Mouse (Mus musculus) brain, embryonic 18.5 days (tissue): ENCODE measurements at regions not wholly inside any gene's neighbourhood (a gene's known extent, or its start where the extent isn't known, plus 50 kb on each side); places are given as distances from the start of the nearest gene placed in this dataset.

Experiments used
- DNase-seq: peaks from one replicate; pipeline ENCODE4 v3.0.0-alpha.2; 2012; ENCODE audit warnings: low read depth, low spot score

GRCm38 (mm10) chr10:111111020-111111419 lies 53.5 kb upstream of the Osbpl8 start:
- DNase-seq, result no peak

- DNase-seq, result peak; percentile 45
These were observed 55.6 kb upstream of the Osbpl8 start for GRCm38 (mm10) chr10:111108658-111109633.

GRCm38 (mm10) chr10:111107852-111108251 lies 56.7 kb upstream of the Osbpl8 start:
- no peak for DNase-seq

- no peak for DNase-seq
These were observed 57.2 kb upstream of the Osbpl8 start for GRCm38 (mm10) chr10:111107387-111107786.

GRCm38 (mm10) chr10:111106411-111106810 lies 58.1 kb upstream of the Osbpl8 start:
- no peak for DNase-seq

- no peak for DNase-seq
These were observed 58.9 kb upstream of the Osbpl8 start for GRCm38 (mm10) chr10:111105662-111106061.

- DNase-seq, result no peak
These were observed 61.0 kb upstream of the Osbpl8 start for GRCm38 (mm10) chr10:111103512-111103911.

- no peak for DNase-seq
These were observed 61.5 kb upstream of the Osbpl8 start for GRCm38 (mm10) chr10:111103086-111103485.

- no peak for DNase-seq
These were observed 62.4 kb upstream of the Osbpl8 start for GRCm38 (mm10) chr10:111101901-111102761.

- peak; percentile 69 for DNase-seq
These were observed 64.6 kb upstream of the Osbpl8 start for GRCm38 (mm10) chr10:111099812-111100464.

- DNase-seq, result no peak
These were observed 65.3 kb upstream of the Osbpl8 start for GRCm38 (mm10) chr10:111099059-111099811.

- DNase-seq, result no peak
These were observed 67.3 kb upstream of the Osbpl8 start for GRCm38 (mm10) chr10:111097245-111097644.

GRCm38 (mm10) chr10:111096811-111097210 lies 67.7 kb upstream of the Osbpl8 start:
- no peak for DNase-seq

GRCm38 (mm10) chr10:111094405-111094804 lies 70.1 kb upstream of the Osbpl8 start:
- no peak for DNase-seq

- no peak for DNase-seq
These were observed 75.2 kb upstream of the Osbpl8 start for GRCm38 (mm10) chr10:111089382-111089781.

- no peak for DNase-seq
These were observed 75.6 kb upstream of the Zdhhc17 start for GRCm38 (mm10) chr10:111085561-111085960.

- DNase-seq, result no peak
These were observed 74.4 kb upstream of the Zdhhc17 start for GRCm38 (mm10) chr10:111084267-111084780.

- DNase-seq, result no peak
These were observed 73.9 kb upstream of the Zdhhc17 start for GRCm38 (mm10) chr10:111083861-111084260.

GRCm38 (mm10) chr10:111083338-111083737 lies 73.4 kb upstream of the Zdhhc17 start:
- DNase-seq, result no peak

- no peak for DNase-seq
These were observed 70.4 kb upstream of the Zdhhc17 start for GRCm38 (mm10) chr10:111080322-111080721.

GRCm38 (mm10) chr10:111079051-111079450 lies 69.1 kb upstream of the Zdhhc17 start:
- DNase-seq, result no peak
